Mouse (Mus musculus) heart, postnatal 0 days (tissue): ENCODE data around the gene Atp6v0d1. TPM values are rescaled to one million over a fixed set of nuclear protein-coding genes. Genes with fewer than 3 reads are reported as not detected.
A peak's percentile ranks its signal among the peaks of the same experiment; 100 is the strongest.

Experiments used
- ATAC-seq: fragments of 200-750 bp; cut with Nextera tagmentation; 2 replicates; pipeline ENCODE4 v1.8.0; 2017; ENCODE audit warnings: low read depth, moderate number of reproducible peaks, moderate library complexity; ENCODE audit not compliant: insufficient read depth
- DNase-seq: peaks from one replicate; pipeline ENCODE4 v3.0.0-alpha.2; 2016; ENCODE audit warnings: low spot score
- H3K27ac ChIP-seq: fragments of 300-500 bp; sonication (generic); 2 replicates; pipeline ENCODE4 v1.5.1; 2014; ENCODE audit warnings: low read depth, mild to moderate bottlenecking
- H3K27me3 ChIP-seq: fragments of 300-500 bp; sonication (generic); 2 replicates; pipeline ENCODE4 v1.6.1; 2014; ENCODE audit warnings: low read length, mixed read lengths; ENCODE audit not compliant: control insufficient read depth, insufficient read depth
- H3K36me3 ChIP-seq: fragments of 300-500 bp; sonication (generic); replicated peaks from 2 replicates; pipeline ENCODE4 v1.6.1; 2014; ENCODE audit warnings: low read length, mixed read lengths; ENCODE audit not compliant: control insufficient read depth, insufficient read depth
- H3K4me1 ChIP-seq: fragments of 300-500 bp; sonication (generic); 2 replicates; pipeline ENCODE4 v1.6.1; 2014; ENCODE audit warnings: antibody characterized with exemption; ENCODE audit not compliant: control insufficient read depth, insufficient read depth
- H3K4me2 ChIP-seq: fragments of 300-500 bp; sonication (generic); 2 replicates; pipeline ENCODE4 v1.6.1; 2014; ENCODE audit warnings: low read depth, mild to moderate bottlenecking, low read length, moderate library complexity
- H3K4me3 ChIP-seq: fragments of 300-500 bp; sonication (generic); 2 replicates; pipeline ENCODE4 v1.5.1; 2014; ENCODE audit warnings: low read depth, low read length
- H3K9ac ChIP-seq: fragments of 300-500 bp; sonication (generic); replicated peaks from 2 replicates; pipeline ENCODE4 v1.6.1; 2014; ENCODE audit warnings: low read depth, low read length, mixed read lengths
- H3K9me3 ChIP-seq: fragments of 300-500 bp; sonication (generic); replicated peaks from 2 replicates; pipeline ENCODE4 v1.6.1; 2016; ENCODE audit warnings: low read length; ENCODE audit not compliant: control insufficient read depth
- CTCF ChIP-seq: IDR thresholded peaks from 2 replicates; pipeline ENCODE4 v1.5.1; 2016; ENCODE audit warnings: antibody characterized with exemption, control low read depth, low read depth
- EP300 ChIP-seq: IDR thresholded peaks from 2 replicates; pipeline ENCODE4 v1.6.1; 2016; ENCODE audit warnings: antibody characterized with exemption, low read depth
- WGBS: fragments of 180-500 bp; shearing (Covaris S2); extraction: QIAGEN DNeasy Blood & Tissue Kit; methylation state at CpG from one replicate; pipeline ENCODE4 v1.1.7; 2014; 5-methylcytosine and 5-hydroxymethylcytosine counted together
- polyA plus RNA-seq: library from polyadenylated mRNA; unstranded; fragments of >200 nt; fragmentation: Nextera tagmentation; extraction: Ambion mirVana; gene quantifications from 2 replicates; pipeline ENCODE4 v1.2.1, GENCODE M21; 2015
- total RNA-seq: library from RNA; depleted of rRNA; stranded (reverse); fragments of >200 nt; gene quantifications from 2 replicates; pipeline ENCODE4 v1.2.3, GENCODE M21; 2014; ENCODE audit warnings: low replicate concordance

Gene Atp6v0d1
- total and polyA plus RNA-seq, 2 experiments from 2014 or later, result 57.5 to 60.8 TPM

DNA sequence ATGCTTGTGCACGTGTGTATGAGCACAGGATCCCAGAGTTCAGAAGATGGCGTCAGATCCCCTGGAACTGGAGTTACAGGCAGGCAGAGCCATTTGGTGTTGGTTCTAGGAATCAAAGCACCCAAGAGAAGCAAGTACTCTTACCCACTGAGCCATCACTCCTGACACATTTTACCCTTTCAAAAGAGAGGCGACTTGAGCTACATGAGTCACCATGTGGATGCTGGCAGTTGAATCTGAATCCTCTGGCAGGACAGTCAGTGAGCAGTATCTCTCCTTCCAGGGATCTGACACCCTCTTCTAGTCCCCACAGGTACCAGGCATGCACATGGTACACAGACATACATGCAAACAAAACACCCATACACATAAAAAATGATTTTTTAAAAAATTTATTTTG lies 77.8 kb downstream of the Atp6v0d1 start:
- H3K27ac ChIP-seq, result no peak overlapping the region
- ATAC-seq, result no peak
- no peak overlapping the region for H3K4me2 ChIP-seq
- H3K27me3 ChIP-seq, result no peaks in the 10 kb centered on the region
- no peaks in the 10 kb centered on the region for H3K9me3 ChIP-seq
- 67% methylated on average over 3 of the region's 3 CpGs for WGBS
- H3K36me3 ChIP-seq, result peaks cover 5% of the 10 kb centered on the region; the same call in 1 of the 2 replicates
- H3K4me1 ChIP-seq, result peaks cover 12% of the 10 kb centered on the region; the same call in 1 of the 2 replicates
- no peak for DNase-seq
- H3K4me3 ChIP-seq, result no peak overlapping the region
- no peak overlapping the region for H3K9ac ChIP-seq
- no peak for TF ChIP-seq EP300
- TF ChIP-seq CTCF, result no peak

DNA sequence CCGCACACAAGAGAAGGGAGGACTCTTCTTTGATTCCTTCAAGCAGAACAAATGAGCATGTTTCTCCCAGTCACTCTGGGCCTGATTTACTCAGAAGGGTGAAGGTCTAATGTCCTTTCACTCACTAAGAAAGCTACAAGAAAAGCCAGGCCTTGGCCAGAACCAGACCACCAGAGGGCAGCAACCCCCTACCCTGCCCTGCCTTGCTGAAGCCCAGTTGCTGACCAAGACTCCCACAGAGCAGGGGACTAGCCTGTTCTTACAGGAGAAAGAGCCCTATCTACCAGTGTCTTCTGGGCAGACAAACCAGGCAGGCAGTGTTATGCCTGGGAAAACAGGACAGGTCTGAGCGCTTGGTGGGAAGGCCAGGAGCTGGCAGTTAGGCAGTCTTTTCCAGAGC lies 81.5 kb downstream of the Atp6v0d1 start:
- Histone ChIP-seq H3K4me3 (no peak overlapping the region), H3K27ac (no peak overlapping the region)
- ATAC-seq, result no peak

GRCm38 (mm10) chr8:105484030-105484368 lies 81.8 kb downstream of the Atp6v0d1 start:
- H3K27me3 ChIP-seq, result no peaks in the 10 kb centered on the region
- no peak overlapping the region for H3K9ac ChIP-seq
- ATAC-seq (no peak), DNase-seq (no peak)
- no peaks in the 10 kb centered on the region for H3K4me1 ChIP-seq
- no peaks in the 10 kb centered on the region for H3K9me3 ChIP-seq
- H3K4me2 ChIP-seq, result no peak overlapping the region
- peaks cover 19% of the 10 kb centered on the region for H3K36me3 ChIP-seq
- WGBS, result 54% methylated on average over 3 of the region's 3 CpGs
- H3K27ac ChIP-seq, result no peak overlapping the region
- TF ChIP-seq CTCF, result no peak
- no peak for TF ChIP-seq EP300
- no peak overlapping the region for H3K4me3 ChIP-seq

More for the DNA sequence above, 81.5 kb downstream of the Atp6v0d1 start:
- Histone ChIP-seq H3K9me3 (no peaks in the 10 kb centered on the region), H3K4me1 (no peaks in the 10 kb centered on the region), H3K4me2 (no peak overlapping the region), H3K27me3 (no peaks in the 10 kb centered on the region), H3K36me3 (peaks cover 16% of the 10 kb centered on the region), H3K9ac (no peak overlapping the region)
- DNase-seq, result no peak
- WGBS, result 34% methylated on average over 2 of the region's 2 CpGs
- no peak for TF ChIP-seq EP300
- peak; percentile 65 for TF ChIP-seq CTCF

- Histone ChIP-seq H3K4me1 (no peaks in the 10 kb centered on the region), H3K27ac (no peak overlapping the region), H3K36me3 (peaks cover 20% of the 10 kb centered on the region), H3K9me3 (no peaks in the 10 kb centered on the region), H3K27me3 (no peaks in the 10 kb centered on the region), H3K4me3 (no peak overlapping the region), H3K9ac (no peak overlapping the region), H3K4me2 (no peak overlapping the region)
- no peak for TF ChIP-seq EP300
- TF ChIP-seq CTCF, result peak; percentile 70
- ATAC-seq (peak; percentile 77), DNase-seq (no peak)
- 48% methylated on average over 14 of the region's 14 CpGs for WGBS
Observed at GRCm38 (mm10) chr8:105483212-105484029, 82.4 kb downstream of the Atp6v0d1 start.

- WGBS, result 83% methylated on average over 8 of the region's 8 CpGs
- H3K4me2 ChIP-seq, result no peak overlapping the region
- no peak for DNase-seq
- TF ChIP-seq EP300, result no peak
- H3K4me1 ChIP-seq, result peaks cover 5% of the 10 kb centered on the region; the same call in 1 of the 2 replicates
- no peak overlapping the region for H3K27ac ChIP-seq
- no peak overlapping the region for H3K9ac ChIP-seq
- H3K4me3 ChIP-seq, result no peak overlapping the region
- H3K36me3 ChIP-seq, result peaks cover 20% of the 10 kb centered on the region
- no peaks in the 10 kb centered on the region for H3K27me3 ChIP-seq
- ATAC-seq, result no peak
- no peaks in the 10 kb centered on the region for H3K9me3 ChIP-seq
Observed at GRCm38 (mm10) chr8:105482123-105482522, 83.7 kb downstream of the Atp6v0d1 start.

DNA sequence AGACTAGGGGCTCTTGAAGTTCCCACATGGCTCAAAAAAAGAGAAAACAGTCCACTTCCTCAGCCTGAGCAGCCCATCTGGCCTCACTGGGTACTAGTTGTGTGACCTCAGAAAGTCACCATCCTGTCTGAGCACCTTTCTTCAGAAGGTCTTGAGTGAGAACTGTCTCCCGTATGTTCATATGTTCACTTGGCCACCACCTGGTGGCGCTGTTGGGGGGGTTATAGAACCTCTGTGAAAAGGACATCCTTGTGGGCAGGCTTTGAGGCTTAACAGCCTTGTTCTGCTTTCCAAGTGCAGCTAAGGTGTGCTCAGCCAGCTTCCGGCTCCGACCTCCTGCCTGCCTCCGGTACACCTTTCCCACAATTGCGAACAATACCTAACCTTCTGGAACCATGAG lies 84.4 kb downstream of the Atp6v0d1 start:
- Histone ChIP-seq H3K36me3 (peaks cover 20% of the 10 kb centered on the region), H3K4me3 (no peak overlapping the region), H3K9ac (no peak overlapping the region), H3K27ac (no peak overlapping the region), H3K4me2 (no peak overlapping the region), H3K9me3 (no peaks in the 10 kb centered on the region), H3K4me1 (peaks cover 5% of the 10 kb centered on the region; the same call in 1 of the 2 replicates), H3K27me3 (no peaks in the 10 kb centered on the region)
- DNase-seq, result no peak
- no peak for ATAC-seq
- TF ChIP-seq EP300 (no peak), CTCF (peak; percentile 56)
- WGBS, result 75% methylated on average over 6 of the region's 6 CpGs
